Mouse (Mus musculus): ENCODE measurements around the gene Smurf2. TPM values are rescaled to one million over a fixed set of nuclear protein-coding genes. Genes with fewer than 3 reads are reported as not detected.

Smurf2 gene
- polyA plus RNA-seq, 1 experiment = 11.3 TPM

DNA sequence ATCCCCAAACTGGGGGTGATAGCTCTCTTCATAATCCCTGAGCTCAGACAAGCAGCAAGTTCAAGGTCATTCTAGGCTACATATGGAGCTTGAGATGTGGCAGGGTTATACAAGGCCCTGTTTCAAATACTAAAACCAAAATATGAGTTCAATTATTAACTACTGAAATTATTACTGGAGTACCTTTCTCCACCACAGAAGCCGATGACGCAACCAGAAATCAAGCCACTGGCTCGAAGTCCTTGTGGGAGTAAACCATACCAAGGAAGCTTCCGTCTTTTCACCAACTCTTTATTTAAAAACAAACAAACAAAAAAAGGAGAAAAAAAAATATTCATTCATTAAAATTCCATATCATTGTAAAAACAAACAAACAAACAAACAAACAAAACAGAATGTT lies 143.6 kb downstream of the Smurf2 start:
- Histone ChIP-seq H3K4me3 (ENCODE audit: control insufficient read depth, low read depth, low read length) (no peak overlapping the region), H3K4me1 (ENCODE audit: control insufficient read depth, insufficient read depth, low read length) (peaks cover 4% of the 10 kb centered on the region; the same call in 1 of the 2 replicates), H3K36me3 (ENCODE audit: control insufficient read depth, insufficient read depth, low read length) (no peaks in the 10 kb centered on the region; the same call in 1 of the 2 replicates), H3K27ac (ENCODE audit: control insufficient read depth, insufficient read depth, low read depth, low read length) (no peak overlapping the region), H3K27me3 (ENCODE audit: control insufficient read depth, insufficient read depth, low read length) (no peaks in the 10 kb centered on the region)
- TF ChIP-seq CTCF (IDR thresholded peaks at IDR 0.05; ENCODE audit: control insufficient read depth, insufficient read depth, insufficient replicate concordance, low read depth, low read length) (no peak), POLR2A (IDR thresholded peaks at IDR 0.05; ENCODE audit: control insufficient read depth, low read depth, low read length) (no peak)

DNA sequence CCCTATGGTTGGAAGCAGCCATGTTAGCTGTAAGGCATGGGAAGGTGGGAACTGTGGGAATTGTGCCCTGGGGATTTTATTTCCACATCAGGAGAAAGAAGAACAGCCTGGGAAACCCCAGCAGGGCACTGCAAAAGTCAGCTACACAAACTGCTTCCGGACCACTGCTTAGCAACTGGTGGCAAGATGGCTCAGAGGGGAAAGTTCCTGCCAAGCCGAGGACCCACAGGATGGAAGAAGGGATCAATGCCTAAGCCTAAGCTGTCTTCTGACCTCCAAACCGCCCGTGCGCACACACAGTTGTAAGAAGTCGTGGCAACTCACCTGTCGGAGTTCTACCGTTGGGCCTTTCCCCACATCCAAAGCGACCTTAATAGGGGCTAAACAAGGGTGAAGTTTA lies 147.5 kb downstream of the Smurf2 start:
- Histone ChIP-seq H3K27me3 (ENCODE audit: control insufficient read depth, insufficient read depth, low read length) (no peaks in the 10 kb centered on the region), H3K27ac (ENCODE audit: control insufficient read depth, insufficient read depth, low read depth, low read length) (no peak overlapping the region), H3K4me3 (ENCODE audit: control insufficient read depth, low read depth, low read length) (no peak overlapping the region), H3K36me3 (ENCODE audit: control insufficient read depth, insufficient read depth, low read length) (no peaks in the 10 kb centered on the region; the same call in 1 of the 2 replicates), H3K4me1 (ENCODE audit: control insufficient read depth, insufficient read depth, low read length) (no peaks in the 10 kb centered on the region)
- TF ChIP-seq POLR2A (IDR thresholded peaks at IDR 0.05; ENCODE audit: control insufficient read depth, low read depth, low read length) (no peak), CTCF (IDR thresholded peaks at IDR 0.05; ENCODE audit: control insufficient read depth, insufficient read depth, insufficient replicate concordance, low read depth, low read length) (no peak)

DNA sequence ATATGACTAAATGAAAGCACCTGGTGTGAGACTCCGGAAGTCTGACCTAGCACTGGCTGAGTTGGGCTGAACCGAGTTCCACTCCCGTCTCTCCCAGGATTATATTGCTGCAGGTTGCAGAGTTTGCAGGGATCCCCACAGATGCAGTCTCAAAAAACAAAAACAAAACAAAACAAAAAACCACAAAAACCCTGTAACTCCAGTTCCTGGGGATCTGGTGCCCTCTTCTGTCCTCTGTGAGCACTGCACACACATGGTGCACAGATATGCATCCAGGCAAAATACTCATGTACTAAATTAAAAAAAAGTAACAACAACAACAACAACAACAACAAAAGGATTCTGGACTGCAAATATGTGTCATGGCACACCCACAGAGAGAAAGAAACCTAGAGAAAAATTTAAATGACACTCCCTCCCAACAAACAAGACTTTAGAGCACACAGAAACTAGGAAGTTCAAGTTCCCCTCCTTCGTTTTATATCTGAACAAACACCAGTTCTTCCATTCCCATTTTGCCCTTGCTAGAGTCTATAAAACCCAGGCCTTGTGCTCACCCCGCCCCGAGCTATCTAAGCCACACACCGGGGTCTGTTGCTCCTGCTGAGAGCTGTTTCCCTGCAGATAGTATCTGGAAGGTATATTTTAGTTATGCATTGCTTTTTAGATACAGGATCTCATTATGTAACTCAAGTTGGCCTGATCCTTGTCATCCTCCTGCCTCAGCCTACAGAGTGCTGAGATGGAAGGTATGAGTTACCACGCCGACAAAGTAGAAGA lies 150.1 kb downstream of the Smurf2 start:
- TF ChIP-seq CTCF (IDR thresholded peaks at IDR 0.05; ENCODE audit: control insufficient read depth, insufficient read depth, insufficient replicate concordance, low read depth, low read length) = no peak
- no peak for TF ChIP-seq POLR2A (IDR thresholded peaks at IDR 0.05; ENCODE audit: control insufficient read depth, low read depth, low read length)
- no peaks in the 10 kb centered on the region; the same call in 1 of the 2 replicates for H3K36me3 ChIP-seq (ENCODE audit: control insufficient read depth, insufficient read depth, low read length)

More for the DNA sequence above, 150.1 kb downstream of the Smurf2 start:
- Histone ChIP-seq H3K4me1 (ENCODE audit: control insufficient read depth, insufficient read depth, low read length) (no peaks in the 10 kb centered on the region), H3K4me3 (ENCODE audit: control insufficient read depth, low read depth, low read length) (no peak overlapping the region), H3K27me3 (ENCODE audit: control insufficient read depth, insufficient read depth, low read length) (no peaks in the 10 kb centered on the region), H3K27ac (ENCODE audit: control insufficient read depth, insufficient read depth, low read depth, low read length) (no peak overlapping the region)

Other genes with a start within 250 kb of the Smurf2 start
- 1.6 and 1.8 TPM in 2 replicates for gene Pecam1, start 170.1 kb downstream of the Smurf2 start, polyA plus RNA-seq (2012; rRNA removed)
- gene Milr1, start 169.5 kb downstream of the Smurf2 start, polyA plus RNA-seq (2012; rRNA removed) = 0.10 and 0.16 TPM in 2 replicates
- 2.8 and 3.1 TPM in 2 replicates for gene Polg2, start 141.2 kb downstream of the Smurf2 start, polyA plus RNA-seq (2012; rRNA removed)
- 642 and 659 TPM in 2 replicates for gene Ddx5, start 131.5 kb downstream of the Smurf2 start, polyA plus RNA-seq (2012; rRNA removed)
- gene Cep95, start 131.5 kb downstream of the Smurf2 start, polyA plus RNA-seq (2012; rRNA removed) = 18.5 and 20.8 TPM in 2 replicates
- 36.5 and 150 TPM in 2 replicates for gene Kpna2, start 78.8 kb upstream of the Smurf2 start, polyA plus RNA-seq (2012; rRNA removed)
- 0.62 and 0.78 TPM in 2 replicates for gene 1810010H24Rik, start 105.0 kb upstream of the Smurf2 start, polyA plus RNA-seq (2012; rRNA removed)
- 16.1 and 17.7 TPM in 2 replicates for gene Bptf, start 211.4 kb upstream of the Smurf2 start, polyA plus RNA-seq (2012; rRNA removed)

Measured in testis, adult 2 months (tissue).